Mouse (Mus musculus): Measurements from ENCODE around the gene Ift122.

DNA sequence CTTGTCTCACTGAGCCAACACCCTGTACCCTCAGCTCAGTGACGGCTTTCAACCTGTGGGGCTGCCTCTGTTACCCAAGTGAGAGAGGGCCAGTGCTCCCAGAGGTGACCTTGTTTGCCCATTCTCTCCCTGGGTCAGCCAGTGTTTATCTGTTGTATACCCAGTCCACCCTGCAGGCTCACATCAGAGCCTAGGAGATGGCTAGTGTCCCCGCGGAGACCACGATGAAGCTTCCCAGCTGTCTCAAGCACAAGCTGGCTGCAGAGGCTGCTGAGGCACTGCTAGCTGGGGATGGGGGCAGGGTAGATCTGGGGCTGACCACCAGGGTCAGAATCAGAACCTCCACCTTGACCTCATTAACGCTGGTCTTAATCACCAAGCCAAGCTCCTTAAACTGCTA, 76.7 kb downstream of the Ift122 start:
- no peak for TF ChIP-seq CTCF (conservative IDR thresholded peaks at IDR 0.05; ENCODE audit: low read length)
- no peak for TF ChIP-seq NANOG (IDR thresholded peaks at IDR 0.05; ENCODE audit: borderline replicate concordance, low read length)
